Mouse (Mus musculus) G1E (cell line): ENCODE results near the gene Nabp2.

Experiments used
- CTCF ChIP-seq: IDR thresholded peaks from 2 replicates; pipeline ENCODE4 v1.5.1; 2012; ENCODE audit warnings: low read depth, low read length, inconsistent platforms, mixed read lengths
- GATA1 ChIP-seq: IDR thresholded peaks from 2 replicates; pipeline ENCODE4 v1.6.1; 2012; ENCODE audit warnings: borderline replicate concordance, low read length, inconsistent platforms, mixed read lengths
- GATA2 ChIP-seq: IDR thresholded peaks from 2 replicates; pipeline ENCODE4 v1.6.1; 2012; ENCODE audit warnings: low read depth, low read length, inconsistent platforms, borderline replicate concordance
- POLR2AphosphoS5 ChIP-seq: IDR thresholded peaks from 2 replicates; pipeline ENCODE4 v1.6.1; 2012; ENCODE audit warnings: low read depth, low read length, inconsistent platforms; ENCODE audit not compliant: insufficient replicate concordance
- TAL1 ChIP-seq: conservative IDR thresholded peaks from 2 replicates; pipeline ENCODE4 v1.6.1; 2012; ENCODE audit warnings: low read depth, low read length, inconsistent platforms, mixed read lengths

- TF ChIP-seq CTCF (no peak), GATA2 (no peak), GATA1 (no peak), TAL1 (no peak), POLR2AphosphoS5 (no peak)
These were observed 29.1 kb upstream of the Nabp2 start for GRCm38 (mm10) chr10:128440407-128440806.
